Comparison of ENCODE assay signal across 30 mouse cellular contexts in the genomic region with DNA sequence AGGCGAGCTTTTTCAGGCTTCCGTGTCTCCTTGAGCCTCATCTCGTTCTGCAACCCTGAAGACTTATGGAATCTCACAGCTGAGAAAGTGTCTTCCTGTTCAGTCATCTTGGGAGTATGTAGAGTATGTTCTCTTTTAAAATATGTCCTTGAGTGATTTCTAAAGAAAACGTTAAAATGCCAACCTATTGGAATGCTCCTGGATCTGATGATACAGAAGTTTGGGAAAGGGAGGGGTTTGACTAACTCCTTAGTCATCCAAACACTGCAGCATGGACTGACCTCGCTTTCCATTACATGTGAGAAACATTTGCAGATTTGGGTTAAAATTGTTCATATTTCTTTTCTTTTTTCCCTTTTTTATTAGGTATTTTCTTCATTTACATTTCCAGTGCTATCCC. TPM values are rescaled to one million over a fixed set of nuclear protein-coding genes. Genes with fewer than 3 reads are reported as not detected.
DNase-seq lines count a peak whose midpoint lies in the region; ATAC-seq and TF ChIP-seq lines count a peak whose summit lies in the region.
"Had no signal": no experiment of that assay in that cellular context is flagged by ENCODE, and none has a peak within 500 bp of the region (broad histone marks: within the 10 kb centered on the region; RNA-seq: fewer than 3 reads in every experiment).

No protein-coding gene starts in this region.

- TF ChIP-seq EP300 in liver, postnatal 0 days (IDR thresholded peaks at IDR 0.05; ENCODE audit: low read depth): no peak

- no peak for ATAC-seq in megakaryocyte-erythroid progenitor cell, adult 5-6 weeks (replicated peaks; ENCODE audit: low FRiP score, low TSS enrichment, poor library complexity, severe bottlenecking)
- no peak for ATAC-seq in liver, postnatal 0 days
- ATAC-seq: activated CD4-positive, CD25-positive, alpha-beta regulatory T cell, adult 4 months; CD4-positive, CD25-positive, alpha-beta regulatory T cell, adult 4 months; Patski had no signal

- no peaks in the 10 kb centered on the region for H3K36me3 ChIP-seq in liver, postnatal 0 days (replicated peaks; ENCODE audit: insufficient read depth, low read length)
- H3K36me3 ChIP-seq: G1E had no signal

- intact Hi-C loops in heart, postnatal 36 days (cut with DNase I): no loop called here

- TF ChIP-seq CTCF in liver, postnatal 0 days (IDR thresholded peaks at IDR 0.05; ENCODE audit: low read depth): no peak

- H3K9ac ChIP-seq in liver, postnatal 0 days (replicated peaks): no peak overlapping the region

- H3K4me1 ChIP-seq in liver, postnatal 0 days (ENCODE audit: insufficient read depth): no peaks in the 10 kb centered on the region

- H3K27ac ChIP-seq in liver, postnatal 0 days (ENCODE audit: low read depth): no peak overlapping the region

- no peak overlapping the region for H3K4me2 ChIP-seq in liver, postnatal 0 days (ENCODE audit: low read depth, low read length)

- WGBS in liver, postnatal 0 days (ENCODE audit: insufficient replicate concordance): 69% methylated on average over 5 of the region's 5 CpGs

- H3K4me3 ChIP-seq in liver, postnatal 0 days (ENCODE audit: low read depth, low read length): no peak overlapping the region

- no peaks in the 10 kb centered on the region for H3K9me3 ChIP-seq in liver, postnatal 0 days (ENCODE audit: low read length)

- peak; percentile 65 for DNase-seq in 3134 (ENCODE audit: extremely low read depth, insufficient read length, low spot score)
- DNase-seq in 3T3-L1 (ENCODE audit: low read depth, low spot score): peak; percentile 80
- peak; percentile 28 for DNase-seq in NIH3T3 (ENCODE audit: low read depth)
- no peak for DNase-seq in heart, postnatal 36 days
- DNase-seq in liver, postnatal 0 days: no peak
- DNase-seq: adrenal gland, adult 2 months; adrenal gland, adult 8-10 months; adrenal gland, postnatal 10 days; adrenal gland, postnatal 14 days; adrenal gland, postnatal 25 days; adrenal gland, postnatal 36 days; B cell, adult 2 months; cerebellum, adult 11 months; cerebellum, adult 11-12 months; cerebellum, adult 18-20 months; cerebellum, adult 2 months; cerebellum, adult 8-10 months; cerebellum, adult 9-10 months had no signal

- no peaks in the 10 kb centered on the region for H3K27me3 ChIP-seq in liver, postnatal 0 days (ENCODE audit: insufficient read depth, low read length)
- H3K27me3 ChIP-seq: CH12.LX, Patski had no signal

RNA-seq across cellular contexts. Expression of a gene that starts 1.9 kb away (rescaled TPM):
- total RNA-seq in megakaryocyte-erythroid progenitor cell, adult 5-6 weeks (2014; fragmentation: Nextera tagmentation): 0.49 TPM in 1 of 2 replicates, not detected in the other
- total RNA-seq in megakaryocyte-erythroid progenitor cell, adult 5-6 weeks (2017): 3.0 TPM in 1 of 2 replicates, not detected in the other
- not detected for total RNA-seq in heart, postnatal 36 days (2021)
- not detected in 2 replicates for polyA plus RNA-seq in liver, postnatal 0 days (2015; fragmentation: Nextera tagmentation; extraction: Ambion mirVana)
- total RNA-seq: adrenal gland, postnatal 10 days; adrenal gland, postnatal 14 days; adrenal gland, postnatal 25 days; adrenal gland, postnatal 36 days; adrenal gland, postnatal 4 days; CH12.LX; ES-E14; MEL had no signal
- polyA plus RNA-seq: activated CD4-positive, CD25-positive, alpha-beta regulatory T cell, adult 4 months; adrenal gland, adult 2 months; brain, embryonic 14.5 days; C2C12; CD4-positive, CD25-positive, alpha-beta regulatory T cell, adult 4 months; cerebellum, adult 2 months; G1E; Patski had no signal

RNA-seq across cellular contexts. Expression of a gene that starts 38.4 kb away (rescaled TPM):
- not detected in 2 replicates for total RNA-seq in megakaryocyte-erythroid progenitor cell, adult 5-6 weeks (2014; fragmentation: Nextera tagmentation)
- total RNA-seq in megakaryocyte-erythroid progenitor cell, adult 5-6 weeks (2017): not detected in 2 replicates
- total RNA-seq in heart, postnatal 36 days (2021): not detected
- polyA plus RNA-seq in liver, postnatal 0 days (2015; fragmentation: Nextera tagmentation; extraction: Ambion mirVana): not detected in 2 replicates
- total RNA-seq: adrenal gland, adult 18-20 months; adrenal gland, postnatal 10 days; adrenal gland, postnatal 14 days; adrenal gland, postnatal 25 days; adrenal gland, postnatal 4 days; CH12.LX; ES-E14; G1E; MEL had no signal
- polyA plus RNA-seq: activated CD4-positive, CD25-positive, alpha-beta regulatory T cell, adult 4 months; adrenal gland, adult 2 months; brain, embryonic 14.5 days; C2C12; CD4-positive, CD25-positive, alpha-beta regulatory T cell, adult 4 months; cerebellum, adult 2 months; G1E; Patski had no signal

Comparison
In these comparisons a context has a peak if more than half of its experiments do, and no peak if none do; other contexts are left out.
1. DNase-seq: peak in 3134 (single experiment), 3T3-L1 (single experiment) and NIH3T3 (single experiment); none in heart, postnatal 36 days (0 of 2) and liver, postnatal 0 days (single experiment).